Mouse (Mus musculus) kidney, adult 2 months (tissue): ENCODE measurements around the gene Ttc7b.

Source experiments
- CTCF ChIP-seq: fragments of 200-500 bp; conservative IDR thresholded peaks from 2 replicates; pipeline ENCODE4 v1.5.1; 2011; ENCODE audit warnings: low read depth, mild to moderate bottlenecking, control low read depth, low read length, moderate library complexity, mixed read lengths; ENCODE audit not compliant: insufficient read depth, insufficient read length
- POLR2A ChIP-seq: fragments of 200-500 bp; IDR thresholded peaks from one replicate; pipeline ENCODE4 v1.6.1; 2011; ENCODE audit warnings: low read depth, low read length, control low read depth

- TF ChIP-seq POLR2A (no peak), CTCF (no peak)
Measured at GRCm38 (mm10) chr12:100519684-100520076, 946 bp downstream of the Ttc7b start.
